Mouse (Mus musculus) kidney, postnatal 10 days (tissue): ENCODE measurements at regions not wholly inside any gene's neighbourhood (a gene's known extent, or its start where the extent isn't known, plus 50 kb on each side); places are given as distances from the start of the nearest gene placed in this dataset.

Source experiments
- DNase-seq: peaks from one replicate; pipeline ENCODE4 v3.0.0; 2021; ENCODE audit warnings: mixed read lengths

DNA sequence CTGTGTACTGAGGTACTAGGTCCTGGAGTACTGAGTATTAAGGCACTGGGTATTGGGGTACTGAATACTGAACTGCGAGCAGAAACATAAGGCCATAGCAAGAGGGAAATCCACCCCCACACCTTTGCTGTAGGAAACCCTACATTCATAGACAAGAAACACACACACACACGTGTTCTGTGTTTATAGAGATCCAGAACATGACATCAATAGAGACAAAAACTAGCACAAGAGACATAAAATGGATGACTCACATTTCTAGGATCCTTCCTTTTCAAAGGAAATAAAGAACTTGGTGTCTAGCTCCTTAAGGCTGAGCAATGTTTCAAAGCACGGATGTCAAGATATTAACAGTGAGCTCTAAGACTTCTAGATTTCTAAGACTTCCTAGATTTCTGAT lies 49.9 kb upstream of the Nepro start:
- no peak for DNase-seq

DNA sequence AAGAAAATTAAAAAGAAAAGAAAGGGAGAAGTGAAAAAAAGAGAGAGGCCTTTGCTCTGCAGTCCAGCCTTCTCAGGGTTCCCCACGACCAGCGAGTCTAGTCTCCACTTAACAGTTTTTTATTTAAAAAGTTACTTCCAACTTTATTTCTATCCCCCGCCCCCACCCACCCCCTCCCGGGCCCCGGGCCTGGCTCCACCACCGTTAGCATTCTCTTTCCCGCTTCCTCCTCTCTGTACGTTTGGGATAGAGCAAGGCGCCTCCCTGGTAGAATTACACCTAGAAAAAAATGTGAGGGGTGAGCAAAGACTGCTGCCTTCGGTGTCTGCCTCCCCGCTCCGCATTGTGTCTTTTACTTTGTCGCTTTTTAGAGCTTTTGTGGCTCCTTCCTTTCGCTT lies 51.7 kb upstream of the Nepro start:
- no peak for DNase-seq

DNA sequence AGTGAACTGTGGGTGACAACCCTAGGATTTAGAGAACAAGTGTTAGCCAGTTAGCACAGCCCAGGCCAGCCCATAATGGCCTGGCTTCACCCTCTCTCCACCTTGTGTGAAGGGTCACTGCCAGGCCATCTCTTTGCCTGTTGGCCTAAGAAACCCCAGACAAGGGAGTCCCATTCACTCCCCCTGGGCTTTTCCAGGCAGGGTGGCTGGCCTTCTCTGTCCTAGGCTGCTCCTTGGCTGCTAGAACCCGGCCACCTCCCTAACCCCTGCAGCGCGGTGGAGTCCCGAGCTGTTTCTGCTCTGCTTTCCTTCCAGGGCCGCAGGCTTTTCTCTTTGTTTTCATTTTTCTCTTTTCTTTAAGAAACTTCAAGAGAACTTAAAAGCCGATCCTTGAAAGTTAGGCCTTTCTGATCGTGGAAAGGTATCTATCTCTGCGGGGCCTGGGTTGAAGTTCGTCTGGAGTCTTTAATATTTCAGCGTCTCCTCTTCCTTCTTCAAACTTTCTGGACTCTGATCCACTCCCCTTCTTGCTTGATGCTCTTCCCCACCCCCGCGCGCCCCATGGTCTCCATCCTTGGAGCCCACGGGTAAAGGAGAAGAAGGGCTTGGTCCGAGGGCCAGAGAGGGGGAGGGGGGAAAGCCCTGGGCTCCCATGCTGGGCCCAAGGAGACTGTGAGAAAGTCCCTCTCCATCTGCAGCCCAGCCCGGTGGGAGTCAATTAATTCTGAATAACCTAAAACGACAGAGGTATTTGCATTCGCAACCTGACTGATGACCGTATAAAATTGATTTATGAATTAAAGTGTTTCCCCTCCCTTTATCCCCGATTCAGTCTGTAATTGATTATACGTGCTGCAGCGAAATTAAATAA lies 52.3 kb upstream of the Nepro start:
- DNase-seq = no peak

DNA sequence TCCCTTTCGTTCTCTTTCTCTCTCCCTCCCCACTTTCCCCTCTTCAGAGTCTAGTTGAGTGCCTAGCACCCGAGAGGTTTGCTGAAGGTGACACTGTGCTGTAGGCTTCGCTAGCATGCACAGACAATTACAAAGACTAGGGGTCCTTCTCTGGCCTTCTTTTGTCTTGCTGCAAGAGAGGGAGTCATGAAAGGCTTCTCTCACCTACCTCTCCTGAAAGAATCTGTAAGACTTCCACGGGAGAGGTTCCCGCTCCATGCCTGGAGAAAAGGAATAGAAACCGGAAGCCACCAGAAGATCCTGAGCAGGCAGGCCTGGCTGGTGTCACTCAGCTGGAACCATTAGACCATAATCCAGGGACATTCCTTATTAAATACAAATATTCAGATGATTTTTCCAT lies 56.0 kb upstream of the Nepro start:
- no peak for DNase-seq

DNA sequence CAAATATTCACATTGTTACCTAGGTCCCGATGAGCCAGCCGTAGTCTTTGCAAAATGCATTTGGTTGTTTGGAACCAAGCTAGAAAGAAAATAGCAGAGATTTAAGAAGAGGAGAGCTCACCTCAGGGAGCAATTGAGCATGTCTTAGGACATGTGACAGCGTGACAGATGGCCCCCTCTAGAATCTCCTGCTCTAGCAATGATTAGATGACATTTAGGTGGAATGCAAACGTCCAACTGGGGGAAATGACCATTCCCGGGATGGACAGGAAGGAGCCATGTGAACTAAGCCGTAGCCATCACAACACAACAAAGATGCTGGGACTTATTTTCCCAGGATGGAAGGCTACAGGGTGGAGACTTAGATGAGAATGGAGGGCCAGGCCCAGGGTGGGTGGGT lies 57.0 kb upstream of the Nepro start:
- no peak for DNase-seq

DNA sequence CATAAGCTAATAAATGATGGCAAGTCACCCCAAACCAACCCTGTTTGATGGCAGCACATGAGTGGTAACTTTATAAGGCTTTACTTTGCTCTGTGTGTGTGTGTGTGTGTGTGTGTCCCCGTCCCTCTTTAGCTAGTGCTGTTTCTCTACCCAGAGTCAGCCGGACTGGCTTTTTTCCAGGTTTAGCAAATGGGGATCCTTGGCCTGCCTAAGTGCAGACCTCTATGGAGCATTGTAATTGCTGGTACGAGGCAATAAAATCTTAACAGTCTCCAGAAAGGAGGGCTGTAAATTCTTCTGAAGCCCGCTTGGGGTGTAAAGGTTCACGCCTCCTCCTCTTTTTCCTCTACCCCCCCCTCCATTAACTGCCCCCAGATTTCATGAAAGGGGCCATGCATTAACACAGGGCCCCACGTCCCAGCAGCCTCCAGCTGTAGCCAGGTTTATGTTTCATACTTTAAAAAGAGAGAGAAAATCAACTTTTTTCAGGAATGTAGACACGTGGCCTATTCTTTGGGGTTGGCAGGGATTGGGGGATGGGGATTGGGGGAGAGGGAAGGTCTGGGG lies 57.6 kb upstream of the Nepro start:
- DNase-seq = no peak

DNA sequence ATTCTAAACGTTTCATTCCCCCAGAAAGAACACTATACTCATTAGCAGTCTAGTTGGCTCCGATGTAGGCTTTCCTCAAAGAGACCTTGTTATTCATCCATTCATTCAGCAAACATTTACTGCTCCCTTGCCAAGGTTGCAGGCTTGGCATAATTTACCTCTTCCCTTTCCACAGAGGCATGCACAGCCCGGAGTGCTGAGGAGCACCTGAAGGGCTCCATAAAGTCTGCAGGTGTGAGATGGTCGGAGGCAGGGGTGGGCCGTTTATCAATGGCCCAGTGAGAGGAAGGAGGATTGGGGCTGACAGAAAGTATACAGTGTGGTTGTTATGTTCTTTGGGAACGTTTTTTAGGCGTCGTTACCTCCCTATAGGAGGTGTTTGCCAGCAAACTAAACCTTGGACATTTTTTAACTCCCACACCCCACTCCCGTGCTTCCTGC lies 58.6 kb upstream of the Nepro start:
- no peak for DNase-seq

DNA sequence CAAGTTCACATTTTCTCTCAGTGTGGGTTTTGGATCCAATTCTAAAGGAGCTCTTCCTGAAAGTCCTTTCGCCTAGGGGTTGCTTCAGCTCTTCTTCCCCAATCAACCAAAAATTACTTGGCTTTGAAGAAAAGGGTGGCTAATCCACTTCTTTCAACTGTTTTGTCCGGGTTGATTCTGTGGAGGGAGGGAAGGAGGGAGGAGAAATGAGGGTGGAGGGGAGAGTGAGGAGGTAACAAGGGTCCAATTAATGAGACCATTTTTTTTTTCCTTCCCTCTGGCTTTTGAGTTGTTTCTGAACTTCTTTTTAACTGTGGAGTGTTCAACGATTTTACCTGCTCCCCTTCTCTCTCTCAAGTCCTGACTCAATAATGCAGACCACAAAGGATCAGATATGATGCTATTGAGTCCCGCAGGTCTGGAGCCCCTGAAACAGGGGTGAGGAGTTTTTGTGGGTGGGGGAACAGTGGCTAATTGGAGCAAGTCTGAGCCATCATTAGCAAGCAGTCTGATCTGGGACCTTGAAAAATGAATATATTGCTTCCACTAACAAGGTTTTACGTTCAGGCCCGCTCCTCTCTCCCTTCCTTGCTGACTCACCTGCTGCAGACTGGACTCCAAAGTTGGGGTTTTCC lies 61.0 kb upstream of the Nepro start:
- DNase-seq = no peak

DNA sequence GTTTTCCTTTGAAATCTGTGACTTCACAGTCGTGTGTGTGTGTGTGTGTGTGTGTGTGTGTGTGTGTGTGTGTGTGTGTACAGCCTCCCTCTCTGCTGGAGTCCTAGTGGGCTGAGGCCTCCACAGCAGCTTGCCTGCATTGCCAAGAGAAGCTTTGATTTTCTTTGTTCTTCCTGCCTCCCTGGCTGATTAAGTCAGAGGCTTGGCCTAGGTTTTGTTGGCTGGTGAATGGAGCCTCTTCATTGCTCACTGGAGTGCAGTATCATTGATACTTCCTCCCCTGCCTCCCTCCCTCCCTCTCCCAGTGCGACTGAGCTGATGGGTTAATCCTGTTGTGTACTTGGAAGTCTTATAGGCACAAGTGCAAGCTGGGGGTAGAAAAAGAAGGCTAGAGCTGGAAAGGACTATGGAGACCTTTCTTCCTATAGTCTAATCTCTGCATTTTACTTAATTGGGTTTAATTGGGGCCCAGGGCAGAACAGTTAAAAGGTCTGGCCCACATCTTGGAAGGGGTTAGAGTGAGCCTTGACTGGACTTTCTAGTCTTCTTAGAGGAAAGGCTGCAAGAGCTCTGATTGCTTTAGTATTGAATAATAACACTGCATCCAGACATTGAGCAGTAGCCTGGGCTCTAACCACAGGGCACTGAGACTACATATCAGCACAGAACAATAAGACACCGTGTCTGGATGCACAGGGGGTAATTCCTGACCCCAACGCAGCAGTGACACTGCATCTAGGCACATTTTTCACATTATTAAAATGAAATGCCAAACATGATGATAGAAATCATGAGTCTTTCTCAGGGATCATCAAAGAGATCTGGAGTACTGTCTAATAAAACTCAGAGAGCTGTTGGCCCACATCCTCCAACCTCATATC lies 62.9 kb upstream of the Nepro start:
- no peak for DNase-seq

DNA sequence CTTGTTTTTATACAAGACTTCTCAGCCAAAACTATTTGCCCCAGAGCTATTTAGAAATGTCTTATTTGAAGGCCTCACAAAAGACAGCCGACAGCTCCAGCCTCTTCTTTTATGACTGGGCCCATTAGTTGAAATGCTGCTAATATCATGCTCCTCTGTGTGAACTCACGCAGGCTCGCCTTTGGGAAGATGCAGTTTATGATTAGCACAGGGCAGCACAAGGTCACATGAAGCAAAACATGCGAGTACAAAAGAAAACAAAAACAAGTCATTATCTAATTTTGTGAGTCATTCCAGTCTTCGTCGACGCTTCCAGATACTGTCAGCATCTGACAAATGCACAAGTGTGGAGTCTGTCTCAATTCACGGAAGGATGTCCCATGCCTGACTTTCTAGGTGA lies 65.8 kb upstream of the Nepro start:
- DNase-seq = peak; percentile 51

DNA sequence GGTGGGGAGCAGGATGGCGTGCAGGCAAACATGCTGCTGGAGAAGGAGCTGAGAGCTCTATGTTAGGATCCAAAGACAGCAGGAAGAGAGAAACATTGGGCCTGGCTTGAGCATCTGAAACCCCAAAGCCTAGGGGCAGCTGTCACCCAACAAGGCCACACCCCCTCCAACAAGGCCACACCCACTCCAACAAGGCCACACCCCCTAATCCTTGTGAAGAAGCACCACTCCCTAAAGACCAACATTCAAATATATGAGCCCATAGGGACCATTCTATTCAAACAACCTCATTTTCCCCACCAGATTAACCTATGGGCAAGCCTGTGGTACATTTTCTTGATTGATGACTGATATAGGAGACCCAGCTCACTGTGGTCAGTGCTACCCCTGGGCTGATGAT lies 67.9 kb upstream of the Nepro start:
- no peak for DNase-seq

DNA sequence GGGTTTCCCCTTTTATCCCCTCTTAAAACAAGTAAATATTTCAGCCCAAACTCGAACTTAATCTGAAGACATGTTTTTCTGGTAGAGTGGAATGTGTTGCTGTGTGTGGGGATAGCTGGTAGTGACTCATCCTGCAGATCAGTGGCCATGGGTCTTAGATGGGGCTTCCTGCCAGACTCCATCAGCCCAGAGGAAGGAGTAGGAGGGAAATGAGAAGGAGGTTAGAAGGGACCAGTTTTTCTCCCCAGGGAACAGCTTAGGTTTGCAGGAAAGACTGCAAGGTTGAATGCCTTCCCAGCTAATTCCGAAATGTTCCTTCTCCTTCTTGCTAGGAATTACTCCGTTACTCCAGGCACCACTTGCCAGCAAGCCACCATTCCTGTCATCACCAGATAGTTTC lies 68.8 kb upstream of the Nepro start:
- DNase-seq = no peak

DNA sequence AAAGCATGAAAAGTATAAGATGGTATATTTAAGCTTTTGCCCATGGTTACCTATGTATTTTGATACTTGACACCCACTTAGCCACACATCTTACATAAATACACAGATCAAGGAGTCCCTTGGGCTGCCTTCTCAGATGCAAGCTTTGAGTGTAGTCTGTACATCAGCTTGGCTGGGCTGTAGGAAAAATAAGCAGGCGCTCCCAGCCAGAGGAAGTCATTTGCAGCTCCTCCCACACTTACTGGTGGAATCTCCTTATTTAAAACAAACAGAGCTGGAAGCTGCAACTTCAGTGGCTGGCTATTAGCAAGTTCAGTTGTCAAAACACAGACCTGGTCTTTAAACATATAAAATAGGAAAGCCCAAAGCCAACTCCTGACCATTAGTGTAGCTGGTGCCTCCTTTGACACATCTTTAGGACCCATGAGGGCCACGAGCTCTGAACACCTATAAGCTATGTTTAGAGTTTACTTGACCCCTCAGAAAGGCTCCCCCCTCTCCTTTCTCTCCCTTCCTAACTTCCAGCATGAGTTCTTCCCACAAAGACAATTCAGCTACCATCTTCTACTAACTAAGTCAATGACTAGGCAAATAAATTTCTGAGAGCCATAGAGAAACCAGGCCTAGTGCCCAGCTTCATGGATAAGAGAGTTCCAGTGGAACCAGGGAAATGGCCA lies 75.4 kb upstream of the Nepro start:
- DNase-seq = peak; percentile 35

DNA sequence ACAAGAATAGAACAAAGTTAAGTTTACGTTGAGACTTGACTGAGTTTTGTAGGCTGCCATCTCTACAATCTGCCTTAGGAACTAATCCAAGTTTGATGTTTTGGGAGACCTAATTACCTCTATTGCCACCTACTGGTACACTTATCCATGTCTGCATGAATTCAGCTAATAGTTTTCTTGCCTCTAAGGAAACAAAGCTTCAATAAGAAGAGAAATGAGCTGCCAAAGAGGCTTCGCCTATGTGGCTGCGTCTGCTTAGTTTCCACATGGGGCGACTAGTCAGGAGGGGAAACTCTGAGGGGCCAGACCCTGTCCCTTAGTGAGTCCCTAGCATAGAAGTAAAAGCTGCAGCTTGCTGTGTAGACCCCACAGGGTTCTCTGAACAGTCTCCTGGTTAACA lies 80.1 kb upstream of the Nepro start:
- no peak for DNase-seq

DNA sequence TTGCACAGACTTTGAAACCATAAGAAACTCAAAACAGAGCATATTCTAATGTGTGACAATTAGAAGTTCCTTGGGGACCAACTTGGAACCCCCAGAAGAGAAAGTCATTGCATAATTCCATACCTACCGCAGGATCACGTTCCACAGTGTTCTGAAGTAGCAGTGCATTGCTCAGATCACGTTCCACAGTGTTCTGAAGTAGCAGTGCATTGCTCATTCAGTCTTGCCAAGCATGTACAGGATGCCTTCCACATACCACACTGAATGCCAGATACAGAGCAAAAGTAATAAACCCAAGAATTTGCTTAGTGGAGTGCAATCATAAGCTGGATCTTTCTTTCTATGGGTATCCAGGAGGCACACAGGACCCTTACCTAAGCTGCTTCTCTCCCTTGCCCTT lies 78.4 kb upstream of the Boc start:
- no peak for DNase-seq

DNA sequence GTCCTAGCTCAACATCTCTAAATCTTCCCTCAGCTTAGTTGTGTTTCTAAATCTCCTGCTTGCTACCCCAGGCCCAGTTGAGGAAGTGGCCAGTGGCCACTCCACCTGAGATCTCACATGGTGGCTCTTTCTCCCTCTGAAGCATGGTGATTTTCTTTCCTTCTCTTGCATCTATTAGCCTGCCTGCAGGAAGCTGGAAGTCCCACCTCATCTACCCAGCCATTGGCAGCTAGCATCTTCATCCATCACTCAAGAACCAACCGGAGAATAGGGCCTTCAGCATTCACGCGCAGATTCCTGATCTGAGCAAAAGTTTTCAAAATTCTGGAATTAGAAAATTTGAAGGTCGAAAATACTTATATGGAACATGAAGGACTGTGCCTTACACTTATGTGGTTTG lies 75.8 kb upstream of the Boc start:
- DNase-seq = no peak

DNA sequence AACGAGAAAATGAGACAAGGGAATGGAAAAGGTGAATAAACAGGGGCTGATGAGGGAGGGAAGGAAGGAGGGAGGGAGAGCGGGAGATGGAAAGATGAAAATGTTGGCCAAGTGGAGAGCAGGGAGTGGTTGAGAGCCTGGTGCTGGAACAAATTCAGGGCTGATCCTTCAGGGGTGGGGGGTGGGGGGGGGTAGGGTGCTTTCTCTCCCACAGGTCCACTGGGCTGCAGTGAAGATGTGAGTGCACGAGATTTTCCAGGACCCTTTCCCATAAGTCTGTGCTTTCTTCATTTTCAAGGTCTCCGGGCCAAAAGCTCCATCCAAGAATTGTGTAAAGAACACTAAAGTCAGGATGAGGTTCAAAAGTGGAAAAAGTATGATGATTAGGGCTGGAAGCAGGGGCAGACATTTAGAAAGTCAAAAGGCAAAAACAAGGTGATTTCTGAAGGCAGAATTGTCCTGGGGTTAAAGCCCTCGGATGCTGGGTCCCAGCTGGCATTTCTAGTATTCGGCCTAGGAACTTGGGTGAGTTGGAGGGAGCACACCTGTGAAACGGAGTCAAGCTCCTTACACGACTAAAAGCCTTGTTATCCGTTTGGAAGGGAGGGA lies 74.5 kb upstream of the Boc start:
- DNase-seq = no peak

DNA sequence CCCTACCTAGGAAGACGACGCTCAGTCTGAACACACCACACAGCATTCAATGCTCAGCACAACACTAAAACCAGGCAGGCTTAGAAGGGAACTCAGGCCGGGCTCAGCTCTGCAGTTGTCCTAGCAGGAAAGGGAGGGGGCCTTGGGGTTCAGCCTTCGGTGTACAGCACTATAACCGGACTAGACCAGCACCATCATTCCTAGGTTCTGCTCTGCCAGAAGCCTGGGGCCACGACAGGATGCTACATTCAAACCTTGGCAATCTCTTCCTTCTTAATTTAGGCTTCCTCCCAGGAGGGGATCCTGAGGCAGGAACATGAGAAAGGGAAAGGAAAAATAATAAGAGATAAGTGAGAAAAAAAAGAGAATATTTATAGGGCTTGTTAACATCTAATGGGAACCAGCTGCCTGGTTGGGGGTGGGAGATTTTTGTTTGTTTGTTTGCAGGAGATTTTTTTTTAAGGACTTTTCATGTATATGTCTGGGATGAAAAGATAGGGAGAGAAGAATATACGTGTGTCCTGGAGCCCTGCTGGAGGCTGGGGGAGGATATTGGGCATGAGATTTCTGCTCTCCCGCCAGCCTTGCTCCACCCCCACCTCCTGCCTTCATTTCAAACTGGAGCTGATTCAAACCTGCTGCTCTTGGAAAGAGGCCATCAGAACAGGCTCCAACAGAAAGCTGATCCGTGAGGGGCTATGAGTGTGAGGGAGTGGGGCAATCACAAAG lies 73.8 kb upstream of the Boc start:
- DNase-seq = peak; percentile 71

DNA sequence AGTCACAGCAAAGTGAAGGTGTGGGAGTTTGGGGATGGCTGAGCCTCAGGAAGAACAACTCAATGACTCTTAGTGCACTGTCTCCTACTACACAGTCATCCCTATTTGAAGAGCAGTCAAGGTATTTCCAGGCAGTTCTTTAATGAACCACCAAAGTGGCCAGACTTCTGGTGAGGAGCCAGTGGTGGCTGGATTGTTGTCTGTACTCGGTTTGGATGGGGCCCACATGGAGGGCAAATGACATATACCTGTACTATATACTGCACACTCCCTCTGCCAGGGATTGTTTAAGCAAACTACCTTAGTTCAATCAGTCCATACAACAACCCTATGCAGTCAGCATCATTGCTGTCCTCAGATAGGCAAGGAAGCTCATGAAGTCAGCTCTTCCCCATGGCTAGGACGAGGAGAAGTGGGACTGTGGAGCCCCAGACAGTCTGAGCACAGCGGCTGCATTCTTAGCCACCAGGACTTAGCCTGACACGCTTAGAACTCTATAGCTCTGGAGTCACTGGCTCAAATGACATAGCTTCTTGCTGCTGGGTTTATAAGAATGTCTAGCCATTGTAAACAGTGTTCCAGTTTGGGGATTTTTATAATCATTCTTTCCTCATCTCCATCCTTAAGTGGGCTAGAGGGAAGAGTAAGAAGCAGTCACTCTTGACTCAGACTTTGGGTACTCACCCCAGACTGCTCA lies 72.8 kb upstream of the Boc start:
- DNase-seq = no peak

DNA sequence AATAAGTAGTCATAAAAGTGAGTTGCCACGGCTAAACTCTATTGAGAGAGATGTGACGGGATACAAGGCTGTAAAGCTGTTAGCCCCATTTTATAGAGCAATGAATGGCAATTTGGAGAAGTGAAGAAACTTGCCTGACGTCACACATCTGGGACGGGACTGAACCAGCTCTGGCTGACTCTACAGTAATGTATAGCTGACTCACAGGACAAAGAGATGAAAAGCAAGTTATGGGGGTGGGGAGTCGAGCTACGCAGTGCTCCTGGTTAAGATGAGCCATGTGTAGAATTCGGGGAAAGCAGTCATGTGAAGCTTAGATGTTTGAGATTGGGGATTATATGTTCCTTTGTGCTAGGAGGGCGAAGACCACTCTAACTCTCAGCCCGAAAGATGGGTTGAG lies 72.2 kb upstream of the Boc start:
- peak; percentile 10 for DNase-seq

DNA sequence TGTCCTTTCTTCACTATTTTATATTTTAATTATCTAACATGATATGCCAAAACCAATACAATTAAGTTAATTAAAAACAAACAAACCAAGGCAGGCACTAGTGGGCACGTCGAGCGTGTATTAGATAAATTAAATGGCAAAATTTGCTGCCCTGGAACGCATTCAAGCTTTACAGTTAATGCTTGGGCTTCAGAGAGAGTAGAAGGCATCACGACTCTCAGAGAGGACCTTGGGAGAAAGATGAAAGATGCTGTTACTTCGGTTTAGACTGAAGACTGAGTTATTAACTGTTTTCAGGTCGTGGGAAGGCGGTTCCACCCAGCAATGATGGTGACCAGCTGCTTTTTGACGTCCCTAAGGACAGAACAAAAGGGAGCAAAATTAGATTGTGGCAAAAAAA lies 71.7 kb upstream of the Boc start:
- DNase-seq = peak; percentile 31
